Mouse (Mus musculus) hindbrain, embryonic 15.5 days (tissue): Measurements from ENCODE around the gene Trim30a. TPM values are rescaled to one million over a fixed set of nuclear protein-coding genes. Genes with fewer than 3 reads are reported as not detected.

Source experiments
- ATAC-seq: fragments of 200-750 bp; cut with Nextera tagmentation; 2 replicates; pipeline ENCODE4 v1.8.0; 2017; ENCODE audit warnings: low read depth, moderate number of reproducible peaks, moderate TSS enrichment; ENCODE audit not compliant: low FRiP score
- H3K27ac ChIP-seq: fragments of 300-500 bp; sonication (generic); replicated peaks from 2 replicates; pipeline ENCODE4 v1.5.1; 2015; ENCODE audit warnings: mild to moderate bottlenecking, inconsistent platforms
- H3K27me3 ChIP-seq: fragments of 300-500 bp; sonication (generic); 2 replicates; pipeline ENCODE4 v1.6.1; 2015; ENCODE audit warnings: control low read depth, inconsistent platforms
- H3K36me3 ChIP-seq: fragments of 300-500 bp; sonication (generic); 2 replicates; pipeline ENCODE4 v1.6.1; 2015; ENCODE audit warnings: control low read depth, inconsistent platforms
- H3K4me1 ChIP-seq: fragments of 300-500 bp; sonication (generic); replicated peaks from 2 replicates; pipeline ENCODE4 v1.6.1; 2015; ENCODE audit warnings: control low read depth, inconsistent platforms
- H3K4me2 ChIP-seq: fragments of 300-500 bp; sonication (generic); 2 replicates; pipeline ENCODE4 v1.6.1; 2015; ENCODE audit warnings: moderate library complexity, mild to moderate bottlenecking, inconsistent platforms
- H3K4me3 ChIP-seq: fragments of 300-500 bp; sonication (generic); 2 replicates; pipeline ENCODE4 v1.5.1; 2015; ENCODE audit warnings: mild to moderate bottlenecking, inconsistent platforms
- H3K9ac ChIP-seq: fragments of 300-500 bp; sonication (generic); 2 replicates; pipeline ENCODE4 v1.6.1; 2015; ENCODE audit warnings: inconsistent platforms
- H3K9me3 ChIP-seq: fragments of 300-500 bp; sonication (generic); 2 replicates; pipeline ENCODE4 v1.6.1; 2016; ENCODE audit warnings: control low read depth, inconsistent platforms
- polyA plus RNA-seq: library from polyadenylated mRNA; unstranded; fragments of >200 nt; fragmentation: Nextera tagmentation; extraction: Ambion mirVana; gene quantifications from 2 replicates; pipeline ENCODE4 v1.2.1, GENCODE M21; 2015

Gene Trim30a
- polyA plus RNA-seq, 1 experiment from 2014 or later: 0.41 TPM

DNA sequence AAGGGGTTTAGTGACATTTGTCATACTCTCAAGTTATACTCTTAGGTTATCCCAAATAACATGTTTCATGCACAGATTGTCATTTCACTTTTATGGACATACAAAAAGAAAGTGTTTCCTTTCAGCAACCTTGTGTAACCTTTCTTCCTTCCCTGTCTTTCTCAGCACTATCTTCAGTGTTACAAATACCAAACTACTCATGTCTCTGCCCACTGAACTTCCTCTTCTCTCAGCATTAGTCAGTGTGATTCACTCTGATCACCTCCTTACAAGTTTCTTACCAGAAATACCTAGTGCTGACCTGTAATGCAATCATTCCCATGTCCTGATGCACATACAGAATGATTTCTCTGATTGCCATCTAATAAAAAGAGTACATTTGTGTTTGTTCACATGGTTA is 98.7 kb downstream of the Trim30a start:
- no peak overlapping the region for H3K4me3 ChIP-seq
- ATAC-seq: no peak
- no peaks in the 10 kb centered on the region for H3K4me1 ChIP-seq
- H3K27me3 ChIP-seq: no peaks in the 10 kb centered on the region
- H3K9ac ChIP-seq: no peak overlapping the region
- no peaks in the 10 kb centered on the region for H3K9me3 ChIP-seq
- H3K4me2 ChIP-seq: no peak overlapping the region
- no peaks in the 10 kb centered on the region for H3K36me3 ChIP-seq
- H3K27ac ChIP-seq: no peak overlapping the region

Other genes with a start within 250 kb of the Trim30a start
- gene Trim6, start 246.4 kb downstream of the Trim30a start, polyA plus RNA-seq: 0.16 and 0.37 TPM in 2 replicates
- gene Trim34a, start 220.7 kb downstream of the Trim30a start, polyA plus RNA-seq: 0.91 and 1.2 TPM in 2 replicates
- gene Trim5, start 177.1 kb downstream of the Trim30a start, polyA plus RNA-seq: 0.10 and 0.17 TPM in 2 replicates
- gene Trim12a, start 149.7 kb downstream of the Trim30a start, polyA plus RNA-seq: 1.9 TPM in 2 replicates
- not detected in 2 replicates for gene Trim34b, start 135.7 kb downstream of the Trim30a start, polyA plus RNA-seq
- gene Trim12c, start 111.8 kb downstream of the Trim30a start, polyA plus RNA-seq: 1.3 and 1.6 TPM in 2 replicates
- gene Trim30b, start 95.3 kb downstream of the Trim30a start, polyA plus RNA-seq: 0.13 TPM in 1 of 2 replicates, not detected in the other
- 0.17 and 0.21 TPM in 2 replicates for gene Trim30c, start 64.4 kb downstream of the Trim30a start, polyA plus RNA-seq
- 0.31 and 0.68 TPM in 2 replicates for gene Trim30d, start 42.7 kb upstream of the Trim30a start, polyA plus RNA-seq
- gene Olfr651, start 84.9 kb upstream of the Trim30a start, polyA plus RNA-seq: not detected in 2 replicates
- gene Olfr652, start 95.7 kb upstream of the Trim30a start, polyA plus RNA-seq: 0.05 TPM in 1 of 2 replicates, not detected in the other
- 0.04 TPM in 1 of 2 replicates, not detected in the other for gene Olfr653, start 112.1 kb upstream of the Trim30a start, polyA plus RNA-seq
- gene Olfr654, start 121.8 kb upstream of the Trim30a start, polyA plus RNA-seq: 0.07 TPM in 1 of 2 replicates, not detected in the other
- 0.12 TPM in 1 of 2 replicates, not detected in the other for gene Olfr655, start 136.6 kb upstream of the Trim30a start, polyA plus RNA-seq
- not detected in 2 replicates for gene Olfr656, start 148.8 kb upstream of the Trim30a start, polyA plus RNA-seq
- gene Olfr657, start 159.6 kb upstream of the Trim30a start, polyA plus RNA-seq: not detected in 2 replicates
- gene Olfr658, start 182.1 kb upstream of the Trim30a start, polyA plus RNA-seq: 0.13 and 0.27 TPM in 2 replicates
- gene Olfr659, start 201.6 kb upstream of the Trim30a start, polyA plus RNA-seq: not detected in 2 replicates
- not detected in 2 replicates for gene Olfr661, start 221.3 kb upstream of the Trim30a start, polyA plus RNA-seq